Mouse (Mus musculus) kidney, postnatal 4 days (tissue): ENCODE measurements around the gene Lnx2.
A peak's percentile ranks its signal among the peaks of the same experiment; 100 is the strongest.

Experiments
- DNase-seq, 2 experiments: peaks; one replicate each; pipeline ENCODE4 v3.0.0; 2021; ENCODE audit warnings: mixed read lengths in 2 of 2

Lnx2 gene

DNA sequence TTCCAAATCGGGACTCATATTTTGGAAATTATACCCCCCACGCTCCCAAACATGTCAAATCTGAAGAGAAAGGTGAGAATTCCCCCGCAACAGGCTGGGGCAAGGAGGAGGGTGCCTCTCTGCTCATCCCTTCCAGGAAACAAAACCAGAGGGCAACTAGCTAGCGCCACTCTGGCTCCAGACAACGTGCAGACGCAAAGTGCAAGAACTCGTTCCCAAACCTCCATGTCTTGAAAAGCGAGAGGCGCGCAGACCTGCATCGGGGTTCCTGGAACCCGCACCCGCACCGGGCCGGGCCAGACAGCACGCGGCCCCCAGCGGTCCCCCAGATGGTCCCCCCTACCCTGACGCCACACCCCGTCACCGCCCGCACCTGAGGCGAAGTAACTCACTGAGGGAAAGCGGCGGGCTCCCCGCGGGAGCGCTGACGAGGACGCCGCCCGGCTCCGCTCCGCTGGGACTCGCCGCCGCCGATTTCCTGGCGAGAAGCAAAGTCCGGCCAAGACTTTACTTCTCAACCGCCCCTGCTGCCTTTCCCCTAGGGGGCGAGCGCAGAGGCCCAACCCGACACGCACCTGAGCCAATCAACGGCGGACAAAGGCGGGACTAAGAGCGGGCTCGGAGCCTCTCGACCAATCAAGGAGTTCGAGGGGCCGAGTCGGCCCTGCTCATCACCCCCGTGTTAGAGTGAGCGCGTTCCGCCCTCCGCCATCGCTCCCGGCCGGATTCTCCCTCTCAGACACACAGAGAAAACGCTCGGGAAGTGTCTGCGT lies at the start of gene Lnx2:
TSS of gene Lnx2 (minus strand) at position 561 of the 773 bp plus-strand sequence.
- DNase-seq = peak; percentile 98 to 99

DNA sequence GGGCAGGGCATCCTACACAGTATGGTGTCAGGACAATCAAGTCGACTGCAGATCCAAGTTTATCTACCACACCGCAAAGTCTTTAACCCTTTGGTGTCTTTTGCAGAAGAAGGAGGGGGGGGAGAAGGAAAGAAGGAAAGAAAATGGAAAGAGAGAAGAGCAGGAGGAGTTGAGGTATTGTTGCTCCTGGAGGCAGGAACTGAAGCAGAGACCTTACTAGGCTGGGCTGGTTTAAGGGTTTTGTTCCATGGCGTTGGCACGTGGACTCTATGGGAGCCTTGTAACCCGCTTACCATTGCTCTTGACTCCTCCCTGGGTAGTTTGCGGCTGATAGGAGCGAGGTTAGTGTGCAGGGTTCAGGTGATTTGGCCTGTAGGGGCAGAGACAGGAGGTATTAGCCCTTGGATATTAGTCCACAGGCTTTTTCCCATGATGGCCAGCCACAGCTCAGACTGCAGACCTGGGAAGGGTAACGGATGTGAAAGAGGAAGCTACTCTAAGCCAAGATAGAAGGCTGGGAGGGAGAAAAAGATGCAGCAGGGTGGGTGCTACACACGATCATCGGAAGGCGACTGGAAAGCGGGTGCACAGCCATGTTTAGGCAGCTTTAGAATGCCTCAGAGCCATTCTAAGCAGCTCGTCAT lies 49.3 kb upstream of the Lnx2 start:
- DNase-seq = no peak

DNA sequence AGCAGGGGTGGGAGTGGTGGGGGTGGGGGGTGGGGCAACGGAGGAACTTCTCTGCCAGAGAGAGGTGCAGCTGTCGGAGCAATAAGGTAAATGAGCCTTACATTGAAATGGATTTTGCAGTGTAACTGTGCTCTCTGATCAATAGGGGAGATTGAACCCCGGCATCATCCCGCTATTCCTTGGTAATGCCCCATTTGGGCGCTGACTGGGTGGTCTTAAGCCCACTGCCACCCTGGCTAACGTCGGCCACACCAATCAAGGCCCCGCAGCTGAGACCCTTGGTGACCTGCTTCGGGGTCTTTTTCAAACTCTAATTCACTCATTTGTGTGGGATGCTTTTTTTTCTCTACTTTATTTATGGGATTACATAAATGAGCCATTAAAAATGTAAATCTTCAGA lies 48.4 kb upstream of the Lnx2 start:
- DNase-seq = no peak

DNA sequence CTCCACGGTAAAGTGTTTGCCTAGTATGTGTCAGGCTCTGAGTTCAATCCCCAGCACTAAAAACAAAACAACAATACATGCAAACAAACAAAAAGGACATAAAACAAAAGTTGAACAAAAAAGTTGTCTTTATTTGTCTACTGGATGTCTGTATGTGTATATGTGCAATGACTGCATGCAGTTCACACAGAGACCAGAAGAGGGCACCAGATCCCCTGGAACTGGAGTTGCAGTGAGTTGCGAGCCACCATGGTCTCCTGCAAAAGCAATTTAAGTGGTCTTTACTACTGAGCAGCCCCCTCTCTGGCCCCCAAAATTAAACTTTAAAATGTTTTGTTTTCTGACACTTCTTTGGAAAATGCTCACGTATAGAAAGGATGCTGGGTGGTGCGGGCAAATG lies 44.8 kb upstream of the Lnx2 start:
- DNase-seq = no peak

DNA sequence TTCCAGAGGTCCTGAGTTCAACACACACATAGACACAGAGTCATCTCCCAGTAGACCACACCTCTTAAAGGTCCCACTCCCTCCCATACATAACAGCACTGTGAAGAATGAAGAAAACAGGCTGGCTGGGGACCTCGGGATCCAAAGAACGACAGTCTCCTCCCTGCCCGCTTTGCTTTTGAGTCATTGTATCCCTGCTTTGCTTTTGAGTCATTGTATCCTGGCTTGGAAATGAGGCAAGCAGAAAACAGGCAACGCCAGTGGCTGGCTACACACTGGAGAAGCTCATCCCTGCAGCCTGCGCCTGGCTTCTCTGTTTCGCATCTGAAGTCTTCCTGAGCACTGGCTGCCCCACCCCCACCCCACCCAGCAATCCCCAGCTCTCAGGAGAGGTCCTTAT lies 40.6 kb upstream of the Lnx2 start:
- DNase-seq = no peak

DNA sequence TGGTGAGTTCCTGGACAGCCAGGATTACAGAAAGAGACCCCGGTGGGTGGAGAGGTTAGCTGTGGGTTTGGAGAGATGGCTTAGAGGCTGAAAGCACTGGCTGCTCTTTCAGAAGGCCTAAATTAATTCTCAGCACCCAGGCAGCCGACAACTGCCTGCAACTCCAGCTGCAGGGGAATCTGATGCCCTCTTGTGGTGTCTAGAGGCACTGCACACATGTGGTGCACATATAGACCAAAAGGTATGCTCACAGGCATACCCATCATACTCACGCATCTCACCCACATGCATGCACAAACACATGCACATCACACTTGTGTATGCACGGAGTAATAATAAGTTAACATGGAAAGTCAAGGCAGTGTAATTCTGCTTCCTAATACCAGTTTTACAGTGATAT lies 39.2 kb upstream of the Lnx2 start:
- DNase-seq = no peak

DNA sequence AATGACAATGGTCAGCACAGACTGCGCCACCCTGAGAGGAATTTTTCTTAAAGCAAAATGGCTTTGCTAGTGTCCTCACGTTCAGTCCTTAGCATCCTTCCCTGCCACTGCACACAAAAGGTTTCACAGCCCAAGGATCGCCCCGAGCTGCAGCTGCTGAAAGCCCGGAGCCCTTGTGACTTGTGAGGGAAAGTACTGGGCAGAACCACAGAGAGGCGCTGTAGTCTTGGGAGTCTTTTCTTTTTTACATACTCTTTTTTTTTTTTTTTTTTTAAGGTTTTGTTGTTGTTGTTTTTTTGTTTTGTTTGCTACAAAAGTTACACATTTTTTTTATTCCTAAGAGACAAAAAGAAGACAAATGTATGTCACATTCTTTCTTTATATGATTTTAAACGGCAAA lies 38.4 kb upstream of the Lnx2 start:
- DNase-seq = peak; percentile 26 to 33

DNA sequence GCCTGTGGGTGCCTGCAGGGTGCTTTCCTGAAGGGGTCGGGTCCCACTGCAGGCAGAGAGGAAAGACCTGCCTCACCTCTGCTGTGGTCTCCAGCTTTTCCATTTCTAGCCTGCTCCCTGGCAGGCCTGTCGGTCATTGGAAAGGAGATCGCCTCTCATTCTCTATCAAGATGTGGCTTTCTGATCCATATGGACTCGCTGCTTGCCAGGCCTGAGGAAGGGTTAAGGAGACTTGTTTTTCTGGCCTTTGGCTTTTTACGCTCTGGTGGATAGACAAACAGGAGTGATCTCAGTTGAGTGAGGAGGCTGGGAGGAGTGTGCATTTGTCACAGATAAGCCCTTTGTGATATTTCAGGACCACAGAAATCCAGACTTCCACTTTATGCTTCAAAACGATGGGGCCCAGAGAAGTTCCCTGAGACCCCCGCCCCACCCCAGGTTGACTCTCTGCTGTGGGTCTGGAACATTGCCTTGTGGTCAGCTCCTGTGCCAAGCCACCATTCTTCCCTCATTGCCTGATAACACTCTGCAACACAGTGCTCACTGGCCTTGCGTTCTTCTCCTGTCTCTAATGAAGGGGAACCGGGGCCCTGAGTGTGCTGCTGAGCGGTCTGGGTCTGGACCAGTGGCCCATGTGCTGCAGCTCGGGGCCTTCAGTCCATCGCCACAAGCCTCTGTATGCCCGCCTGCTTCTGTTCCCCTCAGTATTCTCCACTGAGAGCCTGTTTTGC lies 32.6 kb upstream of the Lnx2 start:
- peak; percentile 31 to 41 for DNase-seq

DNA sequence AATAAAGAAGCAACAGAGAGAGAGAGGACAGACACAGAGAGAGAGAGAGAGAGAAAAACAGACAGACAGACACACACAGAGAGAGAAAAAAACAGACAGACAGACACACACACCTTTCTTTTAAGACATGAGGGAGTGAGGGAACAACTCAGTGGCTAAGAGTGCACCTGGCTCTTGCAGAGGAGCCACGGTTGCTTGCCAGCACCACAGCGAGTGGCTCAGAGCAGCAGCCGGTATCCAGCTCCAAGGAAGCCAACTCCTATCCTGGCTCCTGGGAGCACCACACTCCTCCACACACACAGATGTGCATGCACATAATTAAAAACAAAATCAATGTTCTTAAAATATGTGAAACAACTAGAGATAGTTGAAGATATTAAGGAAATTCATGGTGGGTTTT lies 30.9 kb upstream of the Lnx2 start:
- no peak for DNase-seq

DNA sequence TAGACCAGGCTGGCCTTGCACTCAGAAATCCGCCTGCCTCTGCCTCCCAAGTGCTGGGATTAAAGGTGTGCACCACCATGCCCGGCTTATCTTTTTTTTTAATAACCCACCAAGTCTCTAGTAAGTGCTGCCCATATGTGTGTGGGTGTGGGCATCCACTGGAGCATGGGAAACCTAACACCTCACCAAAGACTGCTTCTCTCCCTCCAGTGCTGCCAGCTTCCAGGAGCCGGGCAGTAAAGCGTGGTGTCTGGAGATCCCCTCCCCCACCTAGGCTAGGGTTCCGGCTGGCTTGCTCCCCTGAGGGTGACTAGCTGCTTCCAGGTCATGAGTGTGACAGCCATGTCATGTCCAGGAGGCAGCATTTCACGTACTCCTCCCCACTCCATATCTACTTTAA lies 25.9 kb upstream of the Lnx2 start:
- peak in 1 of 2 experiments; percentile 40 for DNase-seq

DNA sequence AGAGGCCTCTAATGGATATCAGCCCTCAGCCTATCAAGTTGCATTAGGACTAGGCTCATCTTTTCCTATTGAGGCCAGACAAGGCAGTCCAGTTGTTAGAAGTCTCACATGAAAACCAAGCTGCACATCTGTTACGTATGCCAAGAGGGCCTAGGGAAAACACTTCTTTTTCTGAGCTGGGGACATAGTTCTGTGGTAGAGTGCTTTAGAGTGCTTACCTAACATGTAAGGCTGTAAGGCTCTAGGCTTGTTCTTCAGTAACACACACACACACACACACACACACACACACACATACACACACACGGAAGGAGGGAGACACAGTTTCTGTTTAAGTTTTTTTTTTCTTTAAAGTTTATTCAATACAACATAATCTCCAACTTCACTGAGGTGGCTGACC lies 23.8 kb upstream of the Lnx2 start:
- no peak for DNase-seq

DNA sequence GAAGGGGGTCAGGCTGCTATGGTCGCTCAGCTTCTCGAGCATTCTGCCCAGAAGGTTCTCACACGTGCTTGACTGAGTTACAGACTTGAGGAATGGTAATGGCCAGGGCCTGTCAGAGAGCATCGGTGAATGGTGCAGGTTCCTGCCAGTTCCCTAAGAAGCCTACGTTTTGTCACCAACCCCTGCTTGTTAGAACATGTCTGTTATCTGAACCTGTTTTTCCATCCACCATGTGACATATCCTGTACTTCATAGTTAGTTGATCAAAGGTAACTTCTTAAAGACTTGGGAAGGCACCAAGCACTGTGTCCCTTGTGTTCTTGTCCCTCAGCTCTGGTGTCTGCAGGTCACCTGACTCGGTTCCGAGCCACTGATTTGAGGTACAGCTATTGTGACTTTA lies 22.3 kb upstream of the Lnx2 start:
- DNase-seq = no peak

DNA sequence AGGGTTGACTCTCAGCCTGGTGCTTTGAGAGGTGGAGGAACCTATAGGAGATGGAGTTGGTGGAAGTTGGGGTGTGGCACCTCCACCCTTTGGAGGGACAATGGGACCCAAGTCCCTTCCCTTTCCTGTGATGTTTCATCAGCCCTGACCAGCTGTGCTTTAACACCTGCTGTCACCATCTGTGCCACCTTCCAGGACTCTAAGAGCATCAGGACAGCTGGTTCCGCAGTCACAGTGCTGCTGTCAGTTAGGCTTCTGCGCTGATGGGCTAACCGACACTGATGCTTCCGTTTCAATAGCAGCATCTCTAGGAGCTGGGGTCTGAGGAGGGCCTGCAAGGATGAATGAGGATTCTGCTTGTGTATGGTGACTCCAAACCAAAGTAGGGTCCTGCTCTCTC lies 20.2 kb upstream of the Lnx2 start:
- DNase-seq = no peak

DNA sequence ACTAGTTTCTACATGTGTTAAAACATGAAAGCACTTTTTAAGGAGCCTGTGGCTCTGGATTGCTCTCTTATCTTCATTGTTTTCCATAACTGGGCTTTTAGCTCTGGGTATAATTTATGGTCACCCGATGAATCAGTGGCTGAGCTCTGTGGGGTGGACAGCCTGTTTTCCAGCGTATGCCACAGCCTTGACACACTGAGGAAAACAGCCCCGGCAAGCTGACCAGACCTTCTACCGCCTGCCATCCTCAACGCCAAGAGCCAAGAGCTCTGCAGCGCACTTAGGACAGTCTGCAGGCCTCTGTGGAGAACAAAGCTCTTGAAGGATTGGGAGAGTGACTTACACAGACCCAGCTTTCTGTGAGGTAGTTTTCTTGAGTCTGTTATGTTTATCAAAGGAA lies 17.9 kb upstream of the Lnx2 start:
- no peak for DNase-seq

DNA sequence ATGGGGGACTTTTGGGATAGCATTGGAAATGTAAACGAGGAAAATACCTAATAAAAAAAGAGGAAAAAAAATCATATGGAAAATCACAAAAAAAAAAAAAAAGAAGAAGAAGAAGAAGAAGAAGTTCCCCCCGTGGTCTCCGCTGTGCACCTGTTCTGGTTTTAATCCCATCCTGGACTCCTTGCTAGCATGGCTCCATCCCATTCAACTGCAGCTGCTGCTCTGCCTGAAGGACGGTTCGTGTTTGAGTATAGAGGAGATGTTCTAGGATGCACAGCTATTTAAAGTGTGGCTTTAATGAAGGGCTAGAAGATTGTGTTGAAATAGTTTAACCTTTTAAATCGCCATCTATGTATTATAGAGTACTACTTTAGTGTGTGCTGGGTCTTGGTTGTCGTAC lies 16.1 kb upstream of the Lnx2 start:
- DNase-seq = no peak

DNA sequence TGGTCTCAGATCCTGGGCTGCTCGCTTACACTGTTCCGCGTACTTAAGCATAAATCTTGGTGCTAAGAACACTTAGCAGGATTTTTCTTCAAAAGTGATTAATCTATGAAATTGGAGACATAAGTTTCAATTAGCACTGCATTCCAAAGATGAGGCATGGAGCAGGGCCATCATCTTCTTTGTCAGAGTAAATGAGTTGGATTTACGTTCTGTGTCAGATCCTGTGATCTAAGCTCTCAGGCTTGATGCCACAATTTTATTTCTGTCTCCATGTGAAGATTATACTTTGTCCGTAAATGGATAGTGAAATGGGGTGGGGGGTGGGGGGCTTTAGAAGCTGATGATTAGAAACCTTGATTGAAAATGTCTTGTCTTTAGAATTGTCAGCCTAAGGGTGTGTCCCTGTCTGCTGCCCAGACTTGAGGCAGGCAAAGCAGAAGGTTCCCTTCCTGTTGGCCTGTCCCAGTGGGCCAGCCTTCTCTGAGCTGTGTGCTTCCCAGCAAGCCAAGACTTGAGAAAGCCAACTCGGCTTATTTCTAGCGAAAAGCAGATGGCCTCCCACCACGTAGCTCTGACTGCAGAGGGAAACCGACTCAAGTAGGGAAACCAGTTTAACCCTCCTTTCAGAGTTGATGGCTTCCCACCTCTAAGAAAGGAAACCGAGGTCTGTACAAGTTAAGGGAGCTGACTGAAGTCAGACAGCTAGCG lies 14.0 kb upstream of the Lnx2 start:
- no peak for DNase-seq

DNA sequence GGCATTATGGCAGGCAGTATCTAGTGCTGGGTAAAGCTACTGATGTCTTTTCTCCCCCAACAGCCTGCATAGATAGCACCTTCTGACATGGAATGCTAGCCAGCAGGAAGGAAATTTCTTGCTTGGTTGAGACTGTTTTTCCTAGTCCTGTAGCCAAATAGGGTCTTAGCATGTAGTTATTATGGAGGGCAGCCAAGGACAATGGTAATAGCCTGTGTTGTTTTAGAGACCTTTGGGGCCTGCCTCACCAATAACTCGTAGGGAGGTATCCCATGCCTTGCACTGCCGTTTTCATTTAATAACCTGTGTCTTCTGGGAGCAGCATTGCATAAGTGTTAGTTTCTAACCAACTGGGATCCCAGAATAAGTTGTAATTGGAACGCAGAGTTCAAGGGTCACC lies 13.4 kb upstream of the Lnx2 start:
- no peak for DNase-seq

DNA sequence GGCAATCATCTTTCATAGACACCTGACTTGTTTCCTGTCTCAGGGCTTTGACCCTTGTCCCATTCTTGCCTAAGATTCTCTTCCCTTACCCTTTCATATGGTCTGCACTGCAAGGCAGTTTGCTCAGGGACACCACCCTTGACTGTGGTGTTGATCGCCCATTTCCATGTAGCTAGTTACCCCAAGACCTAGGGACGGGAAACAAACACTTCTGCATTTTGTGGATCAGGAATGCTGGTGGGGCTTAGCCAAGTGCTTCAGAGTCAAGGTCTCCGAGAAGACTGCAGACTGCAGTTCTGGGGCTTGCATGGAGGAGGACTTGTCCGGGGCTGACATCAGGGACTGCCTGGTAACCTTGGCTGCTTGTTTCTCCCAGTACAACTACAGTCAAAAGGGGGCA lies 10.4 kb upstream of the Lnx2 start:
- DNase-seq = no peak

DNA sequence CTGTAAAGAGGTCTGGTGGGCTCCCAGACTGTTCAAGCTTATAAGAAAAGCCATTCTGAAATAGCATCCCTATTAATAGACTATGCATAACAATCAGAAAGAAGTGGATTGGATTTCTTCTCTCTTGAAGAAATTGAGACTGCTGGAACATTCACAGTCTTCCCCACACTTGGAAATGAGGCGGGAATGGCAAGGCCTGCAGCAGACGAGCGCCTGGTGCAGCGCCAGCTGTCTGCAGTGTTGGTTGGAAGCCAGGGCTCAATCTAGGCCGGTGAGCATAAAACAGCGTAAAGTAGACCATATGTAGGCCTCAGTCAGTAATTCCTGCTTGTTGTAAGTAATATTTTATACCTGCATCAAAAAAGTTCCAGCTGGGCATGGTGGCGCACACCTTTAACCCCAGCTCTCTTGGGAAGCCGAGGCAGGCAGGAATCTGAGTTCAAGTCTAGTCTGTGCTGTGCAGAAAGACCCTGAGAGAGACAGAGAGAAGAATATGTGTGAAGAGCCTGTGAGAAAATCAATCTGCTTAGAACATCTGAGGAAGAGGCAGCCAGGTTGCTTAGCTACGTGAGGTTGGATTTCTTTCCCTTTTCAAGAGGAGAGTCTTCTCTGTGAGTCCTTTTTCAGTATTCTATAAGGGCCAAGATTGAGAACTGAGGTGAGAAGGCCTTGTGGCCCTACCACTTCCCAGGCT lies 9.0 kb upstream of the Lnx2 start:
- DNase-seq = peak; percentile 34 to 38

DNA sequence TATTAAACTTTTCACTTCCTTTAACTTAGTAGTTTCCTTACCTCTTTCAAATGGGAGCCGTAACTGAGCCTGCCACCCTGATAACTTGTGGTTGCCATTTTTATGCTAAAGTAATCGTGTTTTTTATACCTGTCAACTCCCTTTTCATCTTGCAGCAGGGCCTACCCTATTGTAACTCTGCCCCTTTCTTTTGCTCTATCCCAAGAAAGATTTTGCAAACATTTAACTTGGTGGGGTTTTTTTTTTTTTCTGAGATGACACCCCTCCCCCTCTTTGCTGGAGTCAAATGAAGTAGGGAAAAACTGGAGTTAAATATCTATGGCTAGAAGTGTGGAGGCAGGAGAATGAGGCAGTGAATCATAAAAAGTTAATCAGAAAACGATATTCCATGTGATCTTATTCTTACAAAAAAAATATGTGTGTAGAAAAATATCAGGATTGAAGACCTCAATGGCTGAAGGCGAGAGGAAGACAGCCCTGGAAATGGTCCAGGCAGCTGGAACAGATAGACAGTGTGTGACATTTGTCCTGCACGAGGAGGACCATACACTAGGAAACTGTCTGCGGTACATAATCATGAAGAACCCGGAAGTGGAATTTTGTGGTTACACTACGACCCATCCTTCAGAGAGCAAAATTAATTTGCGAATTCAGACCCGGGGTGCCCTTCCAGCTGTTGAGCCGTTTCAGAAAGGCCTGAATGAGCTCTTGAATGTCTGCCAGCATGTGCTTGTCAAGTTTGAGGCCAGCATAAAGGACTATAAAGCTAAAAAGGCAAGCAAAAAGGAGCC lies 1.9 kb upstream of the Lnx2 start:
- peak; percentile 58 to 69 for DNase-seq

DNA sequence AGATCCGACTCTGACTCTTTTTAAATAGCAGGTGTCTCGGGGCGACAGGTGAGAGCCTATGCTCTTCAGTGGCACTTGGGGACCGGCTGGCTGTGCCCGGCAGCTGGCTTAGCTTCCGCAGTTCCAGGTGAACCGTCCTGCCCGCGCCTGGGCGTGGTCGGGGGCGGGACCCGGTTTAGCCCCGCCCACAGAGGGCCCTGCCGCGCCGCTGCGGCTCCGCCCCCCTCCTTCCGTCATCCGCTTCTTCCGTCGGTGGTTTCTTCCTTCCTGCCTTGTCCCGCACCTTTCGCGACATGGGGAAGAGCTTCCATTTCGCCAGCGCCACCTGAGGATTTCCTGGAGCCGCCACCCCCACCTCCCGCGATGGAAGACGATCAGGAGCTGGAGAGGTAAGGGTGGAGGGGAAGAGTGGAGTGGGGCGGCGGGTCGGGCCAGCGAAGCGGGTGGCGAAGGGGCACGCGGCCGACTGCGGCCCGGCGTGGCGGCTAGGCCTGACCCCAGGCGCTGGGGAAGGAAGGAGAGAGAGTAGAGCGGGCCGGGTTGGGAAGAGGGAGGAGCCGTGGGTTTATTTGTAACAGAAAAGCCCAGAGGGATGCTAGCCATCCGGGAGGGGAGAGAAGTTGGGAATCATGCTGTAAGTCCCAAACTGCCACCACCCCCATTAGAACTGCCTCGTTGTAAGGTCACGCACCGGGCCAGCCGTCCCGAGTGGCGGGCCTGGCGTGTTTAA lies 1.1 kb upstream of the Lnx2 start:
- peak; percentile 95 to 97 for DNase-seq
